Mouse (Mus musculus) central nervous system, embryonic 18 days (tissue): ENCODE data around the gene Txn1. TPM values are rescaled to one million over a fixed set of nuclear protein-coding genes. Genes with fewer than 3 reads are reported as not detected.

Experiments used
- polyA plus RNA-seq: library from polyadenylated mRNA; depleted of rRNA; stranded (reverse); fragments of >200 nt; gene quantifications from 2 replicates; pipeline ENCODE4 v1.2.3, GENCODE M21; 2012; rRNA removed

Txn1 gene
- 254 and 264 TPM in 2 replicates for polyA plus RNA-seq

DNA sequence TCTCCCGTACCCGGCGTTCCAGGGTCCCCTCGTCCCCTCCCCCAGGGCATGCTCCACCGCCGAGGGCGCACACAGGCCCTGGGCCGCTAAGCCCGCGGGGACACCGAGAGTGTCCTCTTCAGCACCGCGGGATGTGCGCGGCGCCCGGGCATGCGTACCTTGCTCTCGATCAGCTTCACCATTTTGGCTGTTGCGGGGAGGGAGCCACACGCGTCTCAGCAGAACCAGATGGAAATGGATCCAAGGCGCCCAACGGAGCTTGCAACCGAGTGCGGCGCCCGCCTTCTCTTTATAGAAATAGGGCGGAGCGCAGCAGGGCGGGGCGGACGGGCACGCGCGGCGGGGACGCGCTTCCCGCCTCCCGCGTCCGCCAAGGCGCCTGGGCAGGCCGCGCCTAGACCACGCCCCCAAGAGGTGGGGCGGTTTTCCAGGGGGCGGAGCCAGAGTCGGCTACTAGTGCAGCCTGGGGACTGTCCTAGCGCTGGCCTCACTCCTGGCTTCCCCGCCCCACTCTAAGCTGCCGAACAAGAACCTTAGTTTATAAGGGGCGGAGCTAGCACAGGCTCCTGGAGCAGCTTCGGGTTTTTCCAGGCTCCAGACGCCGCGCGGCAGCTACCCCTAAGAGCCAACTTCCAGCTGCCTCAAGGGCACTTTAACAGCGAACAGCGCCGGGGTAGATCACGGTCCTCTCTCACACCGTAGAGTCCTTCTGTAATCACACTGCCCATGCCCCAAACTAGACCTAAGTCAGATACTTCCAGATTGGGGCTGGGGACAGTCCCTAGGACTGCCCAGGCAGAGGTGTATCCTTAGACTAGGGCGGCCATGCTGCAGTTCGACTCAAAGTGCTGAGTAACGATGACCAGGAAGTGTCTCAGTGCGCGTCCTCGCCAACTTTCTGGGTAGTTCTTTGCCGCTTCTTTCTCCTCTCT lies at the start of gene Txn1:
TSS of gene Txn1 (minus strand) at position 383 of the 932 bp plus-strand sequence.

DNA sequence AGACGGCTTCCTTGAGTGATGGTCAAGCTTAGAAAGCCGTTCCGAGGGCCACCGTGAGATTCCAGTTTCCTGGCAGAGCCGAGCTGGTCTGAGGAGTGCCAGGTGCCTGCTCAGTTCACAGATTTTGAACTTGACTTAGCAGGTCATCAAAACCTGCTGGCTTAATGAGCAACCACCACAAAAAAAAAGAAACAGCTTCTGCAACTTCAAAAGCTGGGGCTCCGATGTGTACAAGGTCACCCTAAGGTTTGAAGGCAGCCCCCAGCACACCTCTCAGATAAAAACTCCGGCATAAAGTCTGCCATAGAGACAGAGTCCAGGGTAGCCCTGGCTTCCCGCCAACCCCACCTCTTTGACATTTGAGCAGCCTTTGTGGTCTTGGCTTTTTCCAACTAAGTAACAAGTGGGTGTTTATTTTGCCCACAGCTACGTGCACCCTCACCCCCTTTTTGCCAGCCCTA lies 40.0 kb downstream of the Txn1 start, which contains the start of gene D630039A03Rik:
TSS of gene D630039A03Rik (minus strand) at position 97 of the 461 bp plus-strand sequence.

Other genes starting within 250 kb of the Txn1 start
- 11.5 and 12.2 TPM in 2 replicates for gene Akap2, start 238.8 kb downstream of the Txn1 start, polyA plus RNA-seq
- gene D630039A03Rik, start 40.1 kb downstream of the Txn1 start, polyA plus RNA-seq, result 0.12 and 0.20 TPM in 2 replicates
- gene Txndc8, start 52.7 kb upstream of the Txn1 start, polyA plus RNA-seq, result not detected in 2 replicates